Comparison of ENCODE assay signal across 27 mouse cellular contexts in the genomic region with DNA sequence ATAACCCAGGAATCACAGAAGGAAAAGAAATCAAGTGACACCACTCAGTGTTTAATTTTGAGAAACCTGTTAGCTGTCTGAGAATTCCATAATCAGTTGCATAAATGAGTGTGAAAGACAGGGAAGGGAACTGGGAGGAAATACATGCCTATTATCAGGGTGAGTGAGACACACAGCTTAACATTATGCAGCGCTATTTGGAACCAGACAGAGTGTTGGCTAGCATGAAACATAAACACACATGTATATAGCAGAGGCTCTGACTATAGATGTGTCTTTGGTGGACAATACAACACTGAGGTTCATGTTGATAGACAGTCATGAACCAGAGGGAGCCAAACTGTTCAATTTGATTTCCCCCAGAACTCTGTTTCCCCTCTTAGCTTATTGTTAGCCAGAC.
A peak's percentile ranks its signal among the peaks of the same experiment; 100 is the strongest.
DNase-seq lines count a peak whose midpoint lies in the region; ATAC-seq and TF ChIP-seq lines count a peak whose summit lies in the region.
"Had no signal": no experiment of that assay in that cellular context is flagged by ENCODE, and none has a peak within 500 bp of the region (broad histone marks: within the 10 kb centered on the region; RNA-seq: fewer than 3 reads in every experiment).

No protein-coding gene starts in this region.

- no peaks in the 10 kb centered on the region for H3K36me3 ChIP-seq in forebrain, embryonic 14.5 days (ENCODE audit: control insufficient read depth, insufficient read depth, low read length)
- no peaks in the 10 kb centered on the region for H3K36me3 ChIP-seq in forebrain, embryonic 10.5 days (replicated peaks)
- no peaks in the 10 kb centered on the region for H3K36me3 ChIP-seq in forebrain, postnatal 0 days (ENCODE audit: insufficient read depth)
- H3K36me3 ChIP-seq: embryonic facial prominence, embryonic 12.5 days; heart, embryonic 12.5 days; heart, embryonic 15.5 days; hindbrain, embryonic 10.5 days; hindbrain, embryonic 13.5 days had no signal

- no peaks in the 10 kb centered on the region for H3K9me3 ChIP-seq in forebrain, embryonic 14.5 days (replicated peaks; ENCODE audit: control insufficient read depth, low read length)
- no peaks in the 10 kb centered on the region for H3K9me3 ChIP-seq in forebrain, embryonic 10.5 days
- H3K9me3 ChIP-seq in forebrain, postnatal 0 days (ENCODE audit: low read length), result no peaks in the 10 kb centered on the region
- H3K9me3 ChIP-seq: embryonic facial prominence, embryonic 12.5 days; heart, embryonic 12.5 days; heart, embryonic 15.5 days; hindbrain, embryonic 10.5 days; hindbrain, embryonic 13.5 days had no signal

- no peaks in the 10 kb centered on the region for H3K27me3 ChIP-seq in forebrain, embryonic 14.5 days (replicated peaks; ENCODE audit: control insufficient read depth, insufficient read depth, low read length)
- H3K27me3 ChIP-seq in forebrain, embryonic 10.5 days (ENCODE audit: poor library complexity, severe bottlenecking), result no peaks in the 10 kb centered on the region
- no peaks in the 10 kb centered on the region for H3K27me3 ChIP-seq in forebrain, postnatal 0 days (ENCODE audit: insufficient read depth, low read length)
- H3K27me3 ChIP-seq: embryonic facial prominence, embryonic 12.5 days; heart, embryonic 12.5 days; heart, embryonic 15.5 days; hindbrain, embryonic 13.5 days had no signal

- H3K4me2 ChIP-seq in forebrain, embryonic 14.5 days (ENCODE audit: low read length), result no peak overlapping the region
- H3K4me2 ChIP-seq in forebrain, postnatal 0 days (ENCODE audit: low read depth), result no peak overlapping the region
- H3K4me2 ChIP-seq: embryonic facial prominence, embryonic 12.5 days; heart, embryonic 12.5 days; heart, embryonic 15.5 days; hindbrain, embryonic 13.5 days had no signal

- no peak overlapping the region for H3K9ac ChIP-seq in forebrain, embryonic 14.5 days (ENCODE audit: low read length)
- no peak overlapping the region for H3K9ac ChIP-seq in forebrain, postnatal 0 days
- H3K9ac ChIP-seq: embryonic facial prominence, embryonic 12.5 days; heart, embryonic 12.5 days; heart, embryonic 15.5 days; hindbrain, embryonic 13.5 days had no signal

- TF ChIP-seq CTCF in brain, embryonic 14.5 days (IDR thresholded peaks at IDR 0.05; ENCODE audit: borderline replicate concordance, extremely low read depth, insufficient read depth, insufficient read length), result no peak
- TF ChIP-seq CTCF in forebrain, postnatal 0 days (IDR thresholded peaks at IDR 0.05; ENCODE audit: low read depth), result no peak

- H3K27ac ChIP-seq in forebrain, embryonic 14.5 days (ENCODE audit: low read depth, low read length), result no peak overlapping the region
- no peak overlapping the region for H3K27ac ChIP-seq in forebrain, embryonic 10.5 days
- no peak overlapping the region for H3K27ac ChIP-seq in forebrain, postnatal 0 days (ENCODE audit: low read depth, low read length)
- H3K27ac ChIP-seq: embryonic facial prominence, embryonic 12.5 days; gastrocnemius, adult 2 months; heart, embryonic 15.5 days; hindbrain, embryonic 10.5 days; hindbrain, embryonic 13.5 days had no signal

- no peaks in the 10 kb centered on the region for H3K4me1 ChIP-seq in forebrain, embryonic 14.5 days (ENCODE audit: control insufficient read depth, insufficient read depth, low read length)
- no peaks in the 10 kb centered on the region for H3K4me1 ChIP-seq in forebrain, embryonic 10.5 days
- no peaks in the 10 kb centered on the region for H3K4me1 ChIP-seq in forebrain, postnatal 0 days (ENCODE audit: insufficient read depth)
- H3K4me1 ChIP-seq: embryonic facial prominence, embryonic 12.5 days; heart, embryonic 12.5 days; heart, embryonic 15.5 days; hindbrain, embryonic 10.5 days; hindbrain, embryonic 13.5 days had no signal

- peak; percentile 87; the same call in 1 of the 2 replicates for ATAC-seq in forebrain, embryonic 14.5 days
- peak; percentile 91 for ATAC-seq in forebrain, postnatal 0 days
- ATAC-seq: activated CD4-positive, CD25-positive, alpha-beta regulatory T cell, adult 4 months; hindbrain, embryonic 16.5 days; inflammation-experienced regulatory T-cells, adult 6 months; intestine, embryonic 16.5 days had no signal

- no peak for TF ChIP-seq POLR2A in brain, embryonic 14.5 days (IDR thresholded peaks at IDR 0.05; ENCODE audit: borderline replicate concordance, extremely low read depth, insufficient read depth, insufficient read length, poor library complexity, severe bottlenecking)

- peak; percentile 2 for DNase-seq in embryo, embryonic 10.5 days (ENCODE audit: low spot score)
- no peak for DNase-seq in embryo, embryonic 10 days (ENCODE audit: low spot score)
- DNase-seq in forebrain, embryonic 14.5 days (ENCODE audit: low spot score), result peak; percentile 46
- DNase-seq in forebrain, embryonic 10.5 days (ENCODE audit: extremely low spot score, low spot score), result no peak
- peak; percentile 68 for DNase-seq in brain, embryonic 14.5 days (ENCODE audit: low read depth)
- peak; percentile 47 for DNase-seq in forebrain, postnatal 0 days
- DNase-seq in layer of hippocampus, adult 9-11 months, result no peak
- DNase-seq: adrenal gland, adult 8-10 months; adrenal gland, postnatal 25 days; cerebellum, adult 11 months; cerebellum, adult 9-11 months; gastrocnemius, adult 2 months; gastrocnemius, postnatal 14 days; heart, adult 11 months; heart, postnatal 10 days; heart, postnatal 36 days; kidney, adult 18-20 months had no signal

- no peak overlapping the region for H3K4me3 ChIP-seq in forebrain, embryonic 14.5 days (ENCODE audit: low read depth, low read length)
- no peak overlapping the region for H3K4me3 ChIP-seq in forebrain, embryonic 10.5 days
- H3K4me3 ChIP-seq in forebrain, postnatal 0 days (ENCODE audit: low read depth, low read length), result no peak overlapping the region
- H3K4me3 ChIP-seq: embryonic facial prominence, embryonic 12.5 days; erythroblast, embryonic 14.5 days; gastrocnemius, adult 2 months; heart, embryonic 12.5 days; heart, embryonic 15.5 days; hindbrain, embryonic 10.5 days; hindbrain, embryonic 13.5 days had no signal

- 60% methylated on average over 1 of the region's 1 CpGs for WGBS in forebrain, embryonic 14.5 days
- 90% methylated on average over 1 of the region's 1 CpGs for WGBS in forebrain, embryonic 10.5 days
- 67% methylated on average over 1 of the region's 1 CpGs for WGBS in forebrain, postnatal 0 days

Comparison
In these comparisons a context has a peak if more than half of its experiments do, and no peak if none do; other contexts are left out.
1. DNase-seq: peak in embryo, embryonic 10.5 days (single experiment), forebrain, embryonic 14.5 days (single experiment), brain, embryonic 14.5 days (single experiment) and forebrain, postnatal 0 days (single experiment); none in embryo, embryonic 10 days (single experiment), forebrain, embryonic 10.5 days (single experiment) and layer of hippocampus, adult 9-11 months (single experiment).